Mouse (Mus musculus): ENCODE measurements around the gene Arid2. TPM values are rescaled to one million over a fixed set of nuclear protein-coding genes. Genes with fewer than 3 reads are reported as not detected.

The Arid2 gene
- polyA plus RNA-seq, 1 experiment from 2014 or later, result 7.3 TPM

GRCm38 (mm10) chr15:96330536-96330935, 43.2 kb downstream of the Arid2 start:
- no peaks in the 10 kb centered on the region for H3K9me3 ChIP-seq (ENCODE audit: control insufficient read depth, low read length)
- no peaks in the 10 kb centered on the region for H3K36me3 ChIP-seq (ENCODE audit: control insufficient read depth, insufficient read depth, low read length)
- H3K27me3 ChIP-seq (ENCODE audit: control insufficient read depth, insufficient read depth, low read length), result no peaks in the 10 kb centered on the region
- WGBS, result 57% methylated on average over 3 of the region's 3 CpGs
- no peak for DNase-seq (ENCODE audit: low spot score)
- ATAC-seq (ENCODE audit: low FRiP score, low TSS enrichment), result no peak
- H3K4me2 ChIP-seq (replicated peaks; ENCODE audit: low read depth), result no peak overlapping the region
- no peak overlapping the region for H3K27ac ChIP-seq (replicated peaks)
- no peak overlapping the region for H3K9ac ChIP-seq (ENCODE audit: low read length)
- no peaks in the 10 kb centered on the region for H3K4me1 ChIP-seq (replicated peaks; ENCODE audit: control insufficient read depth, insufficient read depth)
- H3K4me3 ChIP-seq (ENCODE audit: low read depth, low read length), result no peak overlapping the region
- no peak for TF ChIP-seq CTCF (IDR thresholded peaks at IDR 0.05; ENCODE audit: low read depth)
- TF ChIP-seq EP300 (optimal IDR thresholded peaks at IDR 0.05), result no peak

- WGBS, result 80% methylated on average over 9 of the region's 9 CpGs
- H3K4me1 ChIP-seq (replicated peaks; ENCODE audit: control insufficient read depth, insufficient read depth), result no peaks in the 10 kb centered on the region
- no peak overlapping the region for H3K4me2 ChIP-seq (replicated peaks; ENCODE audit: low read depth)
- no peak for TF ChIP-seq EP300 (optimal IDR thresholded peaks at IDR 0.05)
- no peak for TF ChIP-seq CTCF (IDR thresholded peaks at IDR 0.05; ENCODE audit: low read depth)
- no peak overlapping the region for H3K9ac ChIP-seq (ENCODE audit: low read length)
- H3K27ac ChIP-seq (replicated peaks), result no peak overlapping the region
- H3K36me3 ChIP-seq (ENCODE audit: control insufficient read depth, insufficient read depth, low read length), result no peaks in the 10 kb centered on the region
- DNase-seq (ENCODE audit: low spot score) (no peak), ATAC-seq (ENCODE audit: low FRiP score, low TSS enrichment) (no peak)
- H3K27me3 ChIP-seq (ENCODE audit: control insufficient read depth, insufficient read depth, low read length), result no peaks in the 10 kb centered on the region
- H3K4me3 ChIP-seq (ENCODE audit: low read depth, low read length), result no peak overlapping the region
- no peaks in the 10 kb centered on the region for H3K9me3 ChIP-seq (ENCODE audit: control insufficient read depth, low read length)
These were observed 45.3 kb downstream of the Arid2 start for GRCm38 (mm10) chr15:96332468-96333213.

- Histone ChIP-seq H3K4me2 (replicated peaks; ENCODE audit: low read depth) (no peak overlapping the region), H3K9me3 (ENCODE audit: control insufficient read depth, low read length) (no peaks in the 10 kb centered on the region), H3K27me3 (ENCODE audit: control insufficient read depth, insufficient read depth, low read length) (no peaks in the 10 kb centered on the region), H3K4me3 (ENCODE audit: low read depth, low read length) (no peak overlapping the region), H3K27ac (replicated peaks) (no peak overlapping the region), H3K4me1 (replicated peaks; ENCODE audit: control insufficient read depth, insufficient read depth) (no peaks in the 10 kb centered on the region), H3K9ac (ENCODE audit: low read length) (no peak overlapping the region), H3K36me3 (ENCODE audit: control insufficient read depth, insufficient read depth, low read length) (no peaks in the 10 kb centered on the region)
- DNase-seq (ENCODE audit: low spot score), result no peak
- TF ChIP-seq CTCF (IDR thresholded peaks at IDR 0.05; ENCODE audit: low read depth) (no peak), EP300 (optimal IDR thresholded peaks at IDR 0.05) (no peak)
- ATAC-seq (ENCODE audit: low FRiP score, low TSS enrichment), result no peak
- 78% methylated on average over 5 of the region's 5 CpGs for WGBS
These were observed 46.0 kb downstream of the Arid2 start for GRCm38 (mm10) chr15:96333350-96333749.

- Histone ChIP-seq H3K9me3 (ENCODE audit: control insufficient read depth, low read length) (no peaks in the 10 kb centered on the region), H3K36me3 (ENCODE audit: control insufficient read depth, insufficient read depth, low read length) (no peaks in the 10 kb centered on the region), H3K27me3 (ENCODE audit: control insufficient read depth, insufficient read depth, low read length) (no peaks in the 10 kb centered on the region), H3K4me2 (replicated peaks; ENCODE audit: low read depth) (no peak overlapping the region), H3K27ac (replicated peaks) (no peak overlapping the region), H3K4me1 (replicated peaks; ENCODE audit: control insufficient read depth, insufficient read depth) (no peaks in the 10 kb centered on the region), H3K4me3 (ENCODE audit: low read depth, low read length) (no peak overlapping the region), H3K9ac (ENCODE audit: low read length) (no peak overlapping the region)
- TF ChIP-seq CTCF (IDR thresholded peaks at IDR 0.05; ENCODE audit: low read depth), result no peak
- no peak for TF ChIP-seq EP300 (optimal IDR thresholded peaks at IDR 0.05)
- no peak for DNase-seq (ENCODE audit: low spot score)
- WGBS, result 77% methylated on average over 2 of the region's 2 CpGs
- ATAC-seq (ENCODE audit: low FRiP score, low TSS enrichment), result no peak
These were observed 53.6 kb downstream of the Arid2 start for GRCm38 (mm10) chr15:96340924-96341323.

- no peak for DNase-seq (ENCODE audit: low spot score)
- no peak overlapping the region for H3K4me2 ChIP-seq (replicated peaks; ENCODE audit: low read depth)
- no peak overlapping the region for H3K9ac ChIP-seq (ENCODE audit: low read length)
- H3K9me3 ChIP-seq (ENCODE audit: control insufficient read depth, low read length), result no peaks in the 10 kb centered on the region
- H3K27ac ChIP-seq (replicated peaks), result no peak overlapping the region
- no peak for ATAC-seq (ENCODE audit: low FRiP score, low TSS enrichment)
- no peaks in the 10 kb centered on the region for H3K27me3 ChIP-seq (ENCODE audit: control insufficient read depth, insufficient read depth, low read length)
- WGBS, result 89% methylated on average over 8 of the region's 8 CpGs
- H3K36me3 ChIP-seq (ENCODE audit: control insufficient read depth, insufficient read depth, low read length), result no peaks in the 10 kb centered on the region
- TF ChIP-seq CTCF (IDR thresholded peaks at IDR 0.05; ENCODE audit: low read depth) (no peak), EP300 (optimal IDR thresholded peaks at IDR 0.05) (no peak)
- no peak overlapping the region for H3K4me3 ChIP-seq (ENCODE audit: low read depth, low read length)
- H3K4me1 ChIP-seq (replicated peaks; ENCODE audit: control insufficient read depth, insufficient read depth), result no peaks in the 10 kb centered on the region
These were observed 54.8 kb downstream of the Arid2 start for GRCm38 (mm10) chr15:96342097-96342496.

- no peak for ATAC-seq (ENCODE audit: low FRiP score, low TSS enrichment)
- H3K4me1 ChIP-seq (replicated peaks; ENCODE audit: control insufficient read depth, insufficient read depth), result no peaks in the 10 kb centered on the region
- WGBS, result 68% methylated on average over 3 of the region's 3 CpGs
- no peak overlapping the region for H3K4me2 ChIP-seq (replicated peaks; ENCODE audit: low read depth)
- no peaks in the 10 kb centered on the region for H3K9me3 ChIP-seq (ENCODE audit: control insufficient read depth, low read length)
- no peak overlapping the region for H3K27ac ChIP-seq (replicated peaks)
- TF ChIP-seq CTCF (IDR thresholded peaks at IDR 0.05; ENCODE audit: low read depth) (no peak), EP300 (optimal IDR thresholded peaks at IDR 0.05) (no peak)
- H3K36me3 ChIP-seq (ENCODE audit: control insufficient read depth, insufficient read depth, low read length), result no peaks in the 10 kb centered on the region
- H3K9ac ChIP-seq (ENCODE audit: low read length), result no peak overlapping the region
- H3K4me3 ChIP-seq (ENCODE audit: low read depth, low read length), result no peak overlapping the region
- H3K27me3 ChIP-seq (ENCODE audit: control insufficient read depth, insufficient read depth, low read length), result no peaks in the 10 kb centered on the region
- DNase-seq (ENCODE audit: low spot score), result no peak
These were observed 55.6 kb downstream of the Arid2 start for GRCm38 (mm10) chr15:96342871-96343270.

All from stomach, postnatal 0 days (tissue).